Mouse (Mus musculus): ENCODE measurements around the gene Rab5if. TPM values are rescaled to one million over a fixed set of nuclear protein-coding genes. Genes with fewer than 3 reads are reported as not detected.
"Not testable (repeated sequence)": the region's sequence is repeated elsewhere in the genome, so short reads cannot be mapped to it uniquely, and the experiment has no call there.

The Rab5if gene
- polyA plus RNA-seq, 2 experiments, result 80.3 to 164 TPM

DNA sequence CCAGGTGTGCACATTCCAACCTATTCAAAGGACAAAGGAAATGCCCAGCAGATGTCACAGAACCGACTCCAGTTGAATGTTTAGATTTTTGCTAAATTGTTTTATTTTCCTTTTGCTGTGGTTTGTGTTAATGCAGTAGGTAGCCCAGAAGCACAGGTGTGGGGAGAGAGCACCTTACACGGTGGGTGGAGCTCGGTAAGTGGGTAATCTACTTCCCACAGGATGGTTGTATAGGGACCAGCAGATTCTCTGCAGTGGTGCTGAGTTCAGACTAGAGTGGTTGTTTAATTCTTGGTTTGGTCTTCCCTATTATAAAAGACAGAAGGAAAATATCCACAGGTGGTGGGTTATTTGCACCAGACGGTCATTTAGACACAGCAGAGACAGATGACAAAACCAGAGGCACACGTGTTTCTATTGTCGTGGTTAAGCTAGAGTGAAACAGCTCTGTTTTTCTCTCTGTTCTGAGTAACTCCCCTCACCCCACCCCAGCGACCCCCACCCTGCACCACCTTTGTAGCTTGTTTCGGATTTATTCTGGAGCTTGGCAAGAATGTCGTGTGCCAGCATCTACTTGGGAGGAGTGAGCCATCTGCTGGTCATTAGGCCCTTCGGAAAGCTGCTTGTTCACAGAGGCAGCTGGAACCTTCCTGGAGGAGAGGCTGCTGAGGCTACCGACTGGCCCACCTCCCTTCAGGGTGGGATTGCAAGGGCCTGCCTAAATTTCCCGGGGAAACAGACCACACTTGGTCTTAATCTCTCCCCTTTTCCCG is 8.7 kb upstream of the Rab5if start:
- not testable (repeated sequence) for H3K4me2 ChIP-seq (ENCODE audit: low read depth); H3K4me1 ChIP-seq (replicated peaks; ENCODE audit: control insufficient read depth in 2 of 2, insufficient read depth in 2 of 2, low read length in 1 of 2); H3K36me3 ChIP-seq (replicated peaks; ENCODE audit: control insufficient read depth, insufficient read depth, low read depth); ATAC-seq (ENCODE audit: insufficient read depth); H3K9ac ChIP-seq (replicated peaks); DNase-seq (ENCODE audit: low read depth in 3 of 3, low spot score in 3 of 3); H3K4me3 ChIP-seq (ENCODE audit: insufficient read depth in 1 of 2, low read depth in 2 of 2, low read length in 2 of 2); H3K27ac ChIP-seq; H3K9me3 ChIP-seq (ENCODE audit: control insufficient read depth, low read length); H3K27me3 ChIP-seq (ENCODE audit: control insufficient read depth, insufficient read depth, low read length)
- 63% methylated on average over 13 of the region's 13 CpGs for WGBS (ENCODE audit: insufficient replicate concordance)
- TF ChIP-seq CTCF (IDR thresholded peaks at IDR 0.05; ENCODE audit: low read depth), result peak; percentile 49

DNA sequence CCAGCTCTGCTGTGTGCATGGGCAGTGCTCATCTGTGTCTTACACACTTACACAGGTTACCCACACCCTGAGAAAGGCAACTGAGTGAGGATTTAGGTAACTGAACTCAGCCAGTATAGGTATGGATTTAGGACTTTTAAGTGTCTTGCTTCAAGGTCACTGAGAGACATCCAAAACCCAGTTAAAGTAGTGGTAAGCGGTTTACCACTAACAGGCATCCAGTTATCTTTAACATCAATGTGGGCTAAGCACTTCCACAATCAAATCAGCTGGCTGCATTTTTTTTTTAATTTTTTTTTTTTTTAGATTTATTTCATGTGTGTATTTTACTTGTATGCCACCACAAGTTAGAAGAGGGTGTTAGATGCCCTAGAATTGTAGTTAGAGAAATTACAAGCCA is 6.6 kb upstream of the Rab5if start:
- TF ChIP-seq CTCF (IDR thresholded peaks at IDR 0.05; ENCODE audit: low read depth), result no peak
- TF ChIP-seq EP300 (IDR thresholded peaks at IDR 0.05; ENCODE audit: low read depth), result no peak
- H3K9me3 ChIP-seq (ENCODE audit: control insufficient read depth, low read length), result no peaks in the 10 kb centered on the region
- no peak overlapping the region for H3K4me3 ChIP-seq (ENCODE audit: insufficient read depth in 1 of 2, low read depth in 2 of 2, low read length in 2 of 2)
- DNase-seq (ENCODE audit: low read depth in 3 of 3, low spot score in 3 of 3) (no peak), ATAC-seq (ENCODE audit: insufficient read depth) (no peak)
- no peak overlapping the region for H3K9ac ChIP-seq (replicated peaks)
- H3K36me3 ChIP-seq (replicated peaks; ENCODE audit: control insufficient read depth, insufficient read depth, low read depth), result peaks cover 5% of the 10 kb centered on the region; the same call in 1 of the 2 replicates
- H3K4me1 ChIP-seq (replicated peaks; ENCODE audit: control insufficient read depth in 2 of 2, insufficient read depth in 2 of 2, low read length in 1 of 2), result no peaks in the 10 kb centered on the region
- no peak overlapping the region for H3K4me2 ChIP-seq (ENCODE audit: low read depth)
- H3K27me3 ChIP-seq (ENCODE audit: control insufficient read depth, insufficient read depth, low read length), result no peaks in the 10 kb centered on the region
- no peak overlapping the region for H3K27ac ChIP-seq
- WGBS (ENCODE audit: insufficient replicate concordance), result 76% methylated on average over 1 of the region's 1 CpGs

DNA sequence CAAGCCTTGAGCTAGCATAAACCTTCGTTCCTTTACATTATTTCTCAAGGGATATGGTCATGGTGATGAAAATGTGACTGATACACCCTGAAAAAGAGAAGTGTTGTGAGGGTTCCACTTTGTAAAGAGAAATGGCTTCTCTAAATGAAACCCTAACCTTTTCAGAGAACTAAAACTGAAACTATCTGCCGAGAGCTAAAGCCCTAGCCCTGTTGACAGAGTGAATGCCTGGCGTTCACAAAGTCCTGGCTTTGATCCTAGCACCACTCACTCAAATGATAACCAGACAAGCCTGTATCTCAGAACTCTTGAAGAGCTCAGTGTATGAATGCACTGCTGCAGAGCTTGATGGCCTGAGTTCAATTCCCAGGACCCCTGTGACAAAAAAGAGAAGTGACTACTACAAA is 5.5 kb upstream of the Rab5if start:
- TF ChIP-seq EP300 (IDR thresholded peaks at IDR 0.05; ENCODE audit: low read depth), result no peak
- TF ChIP-seq CTCF (IDR thresholded peaks at IDR 0.05; ENCODE audit: low read depth), result no peak
- no peak for DNase-seq (ENCODE audit: low read depth in 3 of 3, low spot score in 3 of 3)
- Histone ChIP-seq H3K4me2 (ENCODE audit: low read depth) (no peak overlapping the region), H3K36me3 (replicated peaks; ENCODE audit: control insufficient read depth, insufficient read depth, low read depth) (peaks cover 5% of the 10 kb centered on the region; the same call in 1 of the 2 replicates), H3K4me3 (ENCODE audit: insufficient read depth in 1 of 2, low read depth in 2 of 2, low read length in 2 of 2) (no peak overlapping the region), H3K27ac (no peak overlapping the region), H3K9me3 (ENCODE audit: control insufficient read depth, low read length) (no peaks in the 10 kb centered on the region), H3K4me1 (replicated peaks; ENCODE audit: control insufficient read depth in 2 of 2, insufficient read depth in 2 of 2, low read length in 1 of 2) (peaks cover 3 to 4% of the 10 kb centered on the region in 2 experiments), H3K27me3 (ENCODE audit: control insufficient read depth, insufficient read depth, low read length) (no peaks in the 10 kb centered on the region), H3K9ac (replicated peaks) (no peak overlapping the region)
- 56% methylated on average over 3 of the region's 3 CpGs for WGBS (ENCODE audit: insufficient replicate concordance)
- no peak for ATAC-seq (ENCODE audit: insufficient read depth)

DNA sequence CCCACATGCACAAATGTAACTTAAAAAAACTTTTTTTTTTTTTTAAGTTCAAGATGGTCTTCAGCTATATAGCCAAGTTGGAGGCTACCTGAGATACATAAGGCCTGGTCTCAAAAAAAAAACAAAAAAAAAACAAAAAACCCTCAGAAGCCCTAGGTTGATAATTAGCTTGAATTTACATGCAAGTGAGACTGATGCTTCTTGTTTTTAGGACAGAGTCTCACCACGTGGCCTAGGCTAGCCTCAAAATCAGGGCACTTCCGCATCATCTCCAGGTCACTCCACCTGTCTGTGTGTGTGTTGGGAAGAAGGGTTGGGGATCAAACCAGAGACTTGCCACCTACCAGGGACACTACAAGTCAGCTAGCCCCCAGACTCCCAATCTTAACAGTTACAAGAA is 5.1 kb upstream of the Rab5if start, which contains the start of gene 4930518I15Rik:
TSS of gene 4930518I15Rik (minus strand) at position 112 of the 400 bp plus-strand sequence.
- no peak for TF ChIP-seq CTCF (IDR thresholded peaks at IDR 0.05; ENCODE audit: low read depth)
- TF ChIP-seq EP300 (IDR thresholded peaks at IDR 0.05; ENCODE audit: low read depth), result no peak
- DNase-seq (ENCODE audit: low read depth in 3 of 3, low spot score in 3 of 3), result no peak
- H3K9me3 ChIP-seq (ENCODE audit: control insufficient read depth, low read length), result no peaks in the 10 kb centered on the region
- peaks cover 3 to 4% of the 10 kb centered on the region in 2 experiments for H3K4me1 ChIP-seq (replicated peaks; ENCODE audit: control insufficient read depth in 2 of 2, insufficient read depth in 2 of 2, low read length in 1 of 2)
- no peaks in the 10 kb centered on the region for H3K27me3 ChIP-seq (ENCODE audit: control insufficient read depth, insufficient read depth, low read length)
- no peak within 1 kb of the TSS for H3K4me2 ChIP-seq (ENCODE audit: low read depth)
- WGBS (ENCODE audit: insufficient replicate concordance), result 74% methylated on average over 2 of the region's 2 CpGs
- no peak within 1 kb of the TSS for H3K4me3 ChIP-seq (ENCODE audit: insufficient read depth in 1 of 2, low read depth in 2 of 2, low read length in 2 of 2)
- H3K9ac ChIP-seq (replicated peaks), result no peak within 1 kb of the TSS
- peaks cover 5% of the 10 kb centered on the region; the same call in 1 of the 2 replicates for H3K36me3 ChIP-seq (replicated peaks; ENCODE audit: control insufficient read depth, insufficient read depth, low read depth)
- ATAC-seq (ENCODE audit: insufficient read depth), result no peak
- H3K27ac ChIP-seq, result no peak within 1 kb of the TSS

DNA sequence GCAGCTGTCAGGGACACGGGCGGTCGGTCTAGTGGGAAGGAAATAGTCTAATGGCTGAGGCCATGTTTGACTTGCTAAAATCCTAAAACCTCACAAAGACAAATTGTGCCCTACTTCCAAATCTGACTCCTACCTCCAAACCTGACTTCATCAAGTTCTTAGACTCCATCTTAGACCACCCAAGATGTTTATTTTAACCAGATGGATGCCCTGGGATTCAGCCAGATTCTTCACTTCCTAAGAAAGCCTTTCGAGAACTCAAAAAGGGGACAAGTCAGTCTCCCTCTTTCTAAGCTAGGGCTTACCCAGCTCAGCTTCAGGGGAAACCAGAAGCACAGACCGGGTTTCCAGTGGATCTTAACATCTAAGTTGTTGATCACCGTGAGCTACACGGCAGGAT is 4.3 kb upstream of the Rab5if start:
- H3K9ac ChIP-seq (replicated peaks), result no peak overlapping the region
- DNase-seq (ENCODE audit: low read depth in 3 of 3, low spot score in 3 of 3), result no peak
- TF ChIP-seq CTCF (IDR thresholded peaks at IDR 0.05; ENCODE audit: low read depth) (no peak), EP300 (IDR thresholded peaks at IDR 0.05; ENCODE audit: low read depth) (no peak)
- H3K4me2 ChIP-seq (ENCODE audit: low read depth), result no peak overlapping the region
- H3K4me1 ChIP-seq (replicated peaks; ENCODE audit: control insufficient read depth in 2 of 2, insufficient read depth in 2 of 2, low read length in 1 of 2), result peaks cover 3 to 4% of the 10 kb centered on the region in 2 experiments
- H3K27ac ChIP-seq, result no peak overlapping the region
- no peak overlapping the region for H3K4me3 ChIP-seq (ENCODE audit: insufficient read depth in 1 of 2, low read depth in 2 of 2, low read length in 2 of 2)
- H3K36me3 ChIP-seq (replicated peaks; ENCODE audit: control insufficient read depth, insufficient read depth, low read depth), result peaks cover 5% of the 10 kb centered on the region; the same call in 1 of the 2 replicates
- H3K9me3 ChIP-seq (ENCODE audit: control insufficient read depth, low read length), result no peaks in the 10 kb centered on the region
- no peak for ATAC-seq (ENCODE audit: insufficient read depth)
- 84% methylated on average over 7 of the region's 7 CpGs for WGBS (ENCODE audit: insufficient replicate concordance)
- H3K27me3 ChIP-seq (ENCODE audit: control insufficient read depth, insufficient read depth, low read length), result no peaks in the 10 kb centered on the region
